Mouse (Mus musculus) telencephalon, adult 2 months (tissue): ENCODE measurements at regions not wholly inside any gene's neighbourhood (a gene's known extent, or its start where the extent isn't known, plus 50 kb on each side); places are given as distances from the start of the nearest gene placed in this dataset.

ENCODE experiments used
- DNase-seq: peaks from one replicate; pipeline ENCODE4 v3.0.0-alpha.2; 2011; ENCODE audit warnings: low read depth, low spot score

- no peak for DNase-seq
Observed at GRCm38 (mm10) chr14:95241946-95242345, 639.1 kb upstream of the 4921530L21Rik start.

GRCm38 (mm10) chr14:95248859-95249258, 632.2 kb upstream of the 4921530L21Rik start:
- DNase-seq, result peak; percentile 6

GRCm38 (mm10) chr14:95256110-95256509, 624.9 kb upstream of the 4921530L21Rik start:
- DNase-seq, result no peak

DNA sequence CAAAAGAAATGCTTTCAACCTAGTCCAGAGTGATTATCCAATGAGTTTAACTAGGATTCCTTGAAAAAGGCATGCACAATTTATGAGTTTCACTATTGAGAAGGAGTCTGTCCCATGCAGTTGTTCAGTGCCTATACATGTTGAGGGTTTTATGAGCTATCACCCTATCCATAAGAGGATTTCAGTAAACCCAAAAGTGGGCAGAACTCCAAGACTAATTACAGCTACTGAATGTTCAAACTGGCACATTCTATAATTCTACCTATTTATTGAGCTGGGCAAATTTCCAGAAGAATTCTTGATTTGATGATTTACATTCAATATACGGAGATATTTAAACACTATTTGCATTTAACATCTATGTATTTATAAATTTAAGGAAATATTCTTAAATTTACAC, 599.6 kb upstream of the 4921530L21Rik start:
- DNase-seq, result no peak

- DNase-seq, result no peak
Observed at GRCm38 (mm10) chr14:95282016-95282415, 599.0 kb upstream of the 4921530L21Rik start.

DNA sequence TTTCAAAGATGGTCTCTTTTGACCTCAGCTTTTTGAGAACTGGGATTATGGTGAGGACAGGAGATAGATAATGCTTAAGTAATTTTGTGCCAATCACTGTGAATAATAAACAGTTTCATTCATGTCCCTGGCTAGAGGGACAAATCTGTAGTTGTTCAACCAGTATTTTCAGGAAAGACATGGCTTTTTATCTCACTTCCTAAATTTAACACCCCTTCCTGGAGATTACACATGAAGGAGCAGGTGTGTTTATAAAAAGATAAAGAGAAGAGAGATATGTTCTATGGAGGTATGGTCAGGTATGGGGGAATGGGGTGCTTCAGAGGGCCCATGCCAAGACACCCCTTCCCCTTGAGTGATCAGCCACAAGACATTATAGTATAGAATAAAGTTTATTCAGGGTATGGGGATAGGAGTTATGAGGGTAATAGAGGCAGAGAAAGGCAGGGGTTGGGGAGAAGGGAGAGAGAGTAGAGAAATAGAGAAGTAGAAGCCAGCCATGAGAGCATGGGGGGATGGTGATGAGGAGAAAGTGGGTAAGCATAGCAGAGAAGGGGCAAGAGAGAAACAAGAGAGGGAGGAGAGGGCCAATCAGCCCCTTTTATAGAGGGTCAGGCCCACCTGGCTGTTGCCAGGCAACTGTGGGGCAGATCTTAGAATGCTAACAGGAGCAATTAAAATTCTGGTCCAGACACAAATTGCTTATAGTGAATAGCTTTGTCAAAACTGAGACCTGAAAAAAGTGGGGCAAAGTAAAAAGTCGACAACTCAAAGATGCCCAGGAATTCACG, 566.7 kb upstream of the 4921530L21Rik start:
- no peak for DNase-seq

DNA sequence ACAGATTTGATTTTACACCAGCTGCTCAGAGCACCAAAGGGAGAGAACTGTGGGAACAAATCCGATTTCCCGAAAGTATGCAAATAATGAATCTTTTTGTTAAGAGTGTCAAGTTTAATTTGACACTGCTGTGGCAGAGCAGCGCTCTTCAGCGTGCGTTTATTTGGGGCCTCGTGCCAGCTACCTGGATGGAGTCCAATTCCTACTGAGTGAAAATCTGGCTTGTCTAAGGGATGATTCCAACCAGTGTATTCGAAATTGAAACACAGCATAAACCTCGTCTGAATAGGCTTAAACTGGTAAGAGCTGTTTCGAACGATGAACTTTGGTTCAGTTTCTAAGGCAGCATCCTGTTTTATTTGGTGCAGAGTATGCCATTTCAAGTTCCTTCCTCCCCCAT, 524.1 kb upstream of the 4921530L21Rik start:
- peak; percentile 34 for DNase-seq
